Mouse (Mus musculus) layer of hippocampus, postnatal 25 days (tissue): ENCODE data around the gene Pkd2. TPM values are rescaled to one million over a fixed set of nuclear protein-coding genes. Genes with fewer than 3 reads are reported as not detected.
"Not testable (repeated sequence)": the region's sequence is repeated elsewhere in the genome, so short reads cannot be mapped to it uniquely, and the experiment has no call there.

Experiments
- DNase-seq, 2 experiments: peaks; one replicate each; pipeline ENCODE4 v3.0.0; 2022; ENCODE audit warnings: mixed read lengths in 2 of 2, low spot score in 1 of 2; ENCODE audit errors: extremely low spot score in 1 of 2
- total RNA-seq, 2 experiments: library from RNA; stranded (reverse); gene quantifications; 2 replicates each; pipeline ENCODE4 v1.2.3; 2021

Gene Pkd2
- 10 to 100 TPM; 28.3 to 34.0 TPM for total RNA-seq

GRCm38 (mm10) chr5:104458832-104459705, at the start of gene Pkd2:
Gene Pkd2, plus strand, starts transcription at chr5:104459450.
- DNase-seq: peak; percentile 51 to 58

DNA sequence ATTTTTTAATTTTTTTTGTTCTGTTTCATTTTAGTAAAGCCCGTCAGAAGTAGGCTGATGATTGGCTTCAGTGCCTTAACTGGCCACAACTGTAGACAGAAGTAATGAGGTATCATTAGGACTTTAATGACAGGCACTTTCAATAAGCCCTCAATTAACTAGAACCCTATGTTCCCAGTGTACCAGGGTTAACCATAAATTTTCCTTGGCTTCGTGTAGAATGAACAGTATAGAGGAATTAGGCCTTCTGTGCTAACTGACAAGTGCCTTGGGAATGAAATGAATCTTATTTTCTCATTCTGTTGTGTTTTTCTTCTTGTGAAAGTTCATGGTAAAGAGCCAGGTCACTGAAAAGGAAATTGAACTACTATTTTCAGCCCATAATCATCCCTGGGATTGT, 43.3 kb upstream of the Pkd2 start:
- no peak for DNase-seq

DNA sequence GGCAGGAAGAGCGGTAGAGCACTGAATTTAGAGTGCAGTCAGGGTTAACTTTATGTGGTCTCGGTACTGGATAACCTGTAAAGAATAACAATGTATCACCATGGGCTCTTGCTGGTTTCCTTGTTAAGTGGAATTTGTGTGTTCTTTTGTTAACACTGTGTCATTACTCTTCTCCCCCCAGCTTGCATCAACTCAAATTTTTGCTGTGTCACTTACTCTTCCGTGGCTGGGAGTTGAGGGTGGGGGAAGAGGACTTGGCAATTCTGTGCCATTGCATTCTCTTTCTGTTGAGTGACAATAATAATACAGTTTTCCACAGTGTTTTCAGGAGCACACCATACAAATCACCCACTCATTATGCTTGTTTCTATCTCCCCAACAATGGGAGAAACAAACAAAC, 42.2 kb upstream of the Pkd2 start:
- DNase-seq: no peak

GRCm38 (mm10) chr5:104417721-104418120, 41.5 kb upstream of the Pkd2 start:
- DNase-seq: no peak

GRCm38 (mm10) chr5:104422039-104422438, 37.2 kb upstream of the Pkd2 start:
- DNase-seq: no peak

- DNase-seq: no peak
Observed at GRCm38 (mm10) chr5:104423861-104424260, 35.4 kb upstream of the Pkd2 start.

DNA sequence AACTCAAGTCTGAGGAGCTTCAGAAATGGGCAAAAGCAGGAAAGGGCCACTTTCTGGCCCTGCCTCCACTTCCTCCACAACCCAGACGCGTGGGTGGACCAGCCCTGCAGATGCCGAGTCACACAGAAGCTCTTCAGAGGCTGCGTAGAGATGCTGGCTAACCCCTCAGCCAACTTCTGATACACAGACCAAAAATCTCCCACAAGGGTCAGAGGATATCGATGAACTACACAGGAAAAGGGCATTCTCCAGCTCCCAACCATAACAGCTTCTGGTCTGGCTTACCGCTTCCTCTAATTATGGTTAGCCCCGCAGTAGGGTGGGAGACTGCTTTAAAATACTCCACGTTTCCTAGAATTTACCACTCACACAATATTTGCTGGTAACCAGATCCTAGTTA, 33.3 kb upstream of the Pkd2 start:
- DNase-seq: no peak

- peak; percentile 9 to 31 for DNase-seq
Observed at GRCm38 (mm10) chr5:104432886-104433285, 26.4 kb upstream of the Pkd2 start.

DNA sequence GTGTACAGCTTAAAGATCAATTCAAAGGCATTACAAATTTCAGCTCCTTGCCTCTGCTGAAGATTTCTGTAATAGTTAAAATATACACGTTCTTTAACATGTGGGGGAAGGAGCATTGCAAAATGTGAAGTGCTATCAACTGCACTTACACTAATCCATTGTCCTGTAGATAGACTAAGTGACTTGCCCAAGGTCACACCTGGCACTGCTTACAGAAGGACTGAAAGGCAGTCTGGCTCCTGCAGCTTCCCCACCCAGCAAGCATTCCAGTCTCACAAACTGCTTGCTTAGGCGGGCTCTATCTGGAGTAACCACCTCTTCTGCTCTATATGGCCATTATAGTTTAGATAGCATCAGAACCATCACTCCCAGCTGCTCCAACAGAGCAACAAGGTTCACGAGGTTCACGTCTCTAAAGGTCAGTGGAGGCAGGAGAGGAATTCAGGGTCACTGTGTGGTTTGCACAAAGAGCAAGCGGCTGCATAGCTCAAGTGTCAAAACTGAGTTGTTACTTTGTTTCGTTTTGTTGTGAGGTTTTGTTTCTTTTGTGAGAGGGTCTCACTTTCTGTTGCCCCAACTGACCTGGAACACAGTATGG, 25.2 kb upstream of the Pkd2 start:
- DNase-seq: no peak

- no peak for DNase-seq
Observed at GRCm38 (mm10) chr5:104434835-104435301, 24.4 kb upstream of the Pkd2 start, which contains the start of gene Spp1. Gene Spp1, plus strand, starts transcription at chr5:104435118.

DNA sequence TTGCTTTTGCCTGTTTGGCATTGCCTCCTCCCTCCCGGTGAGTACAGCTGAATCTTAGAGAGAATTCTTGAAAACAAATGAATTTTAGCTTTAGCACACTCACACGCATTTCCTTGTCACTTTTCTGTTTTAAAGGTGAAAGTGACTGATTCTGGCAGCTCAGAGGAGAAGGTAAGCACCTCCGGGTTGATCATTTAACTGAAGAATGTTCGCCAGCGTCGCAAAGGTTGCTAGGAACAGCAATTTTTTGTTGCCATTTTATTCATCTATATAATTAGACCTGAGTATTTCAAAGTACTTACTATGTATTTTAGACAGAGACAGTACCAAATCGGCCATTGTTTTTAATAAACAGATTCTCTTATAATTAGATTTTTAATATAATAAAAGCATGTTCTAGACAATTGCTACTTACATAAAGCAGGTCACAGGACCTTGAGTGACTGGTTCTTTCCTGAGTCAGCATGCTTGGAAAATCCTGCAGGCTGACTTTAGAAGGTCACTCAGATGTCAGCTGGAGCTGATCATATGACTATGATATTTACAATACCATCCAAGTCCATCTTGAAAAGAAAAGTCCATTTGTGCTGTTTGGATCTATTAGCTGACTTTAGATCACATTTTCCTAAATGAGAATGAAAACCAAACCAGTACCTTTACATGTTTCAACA, 22.7 kb upstream of the Pkd2 start:
- DNase-seq: no peak

GRCm38 (mm10) chr5:104442396-104442795, 16.9 kb upstream of the Pkd2 start:
- no peak for DNase-seq

- DNase-seq: no peak
Observed at GRCm38 (mm10) chr5:104442850-104443249, 16.4 kb upstream of the Pkd2 start.

DNA sequence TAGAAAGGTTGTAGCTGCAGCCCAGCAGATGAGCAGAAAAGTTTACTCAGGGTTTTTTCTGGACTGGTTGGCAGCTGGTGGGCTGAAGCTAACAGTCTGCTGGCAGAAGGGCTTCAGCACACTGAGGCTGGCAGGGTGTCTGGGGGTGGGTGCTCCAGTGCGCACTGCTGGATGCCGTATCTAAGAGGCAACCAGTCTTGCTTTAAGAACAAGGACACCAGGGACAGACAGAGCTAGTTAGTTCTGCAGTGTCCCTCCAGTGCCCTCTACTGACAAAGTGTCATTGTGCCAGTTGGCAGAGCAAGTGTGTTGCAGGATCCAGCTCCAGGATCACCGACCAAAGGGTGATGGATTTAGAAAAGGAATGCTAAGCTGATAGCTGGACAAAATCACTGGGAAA, 13.1 kb upstream of the Pkd2 start:
- DNase-seq: peak; percentile 27 to 48

GRCm38 (mm10) chr5:104448346-104448745, 10.9 kb upstream of the Pkd2 start:
- not testable (repeated sequence) for DNase-seq

DNA sequence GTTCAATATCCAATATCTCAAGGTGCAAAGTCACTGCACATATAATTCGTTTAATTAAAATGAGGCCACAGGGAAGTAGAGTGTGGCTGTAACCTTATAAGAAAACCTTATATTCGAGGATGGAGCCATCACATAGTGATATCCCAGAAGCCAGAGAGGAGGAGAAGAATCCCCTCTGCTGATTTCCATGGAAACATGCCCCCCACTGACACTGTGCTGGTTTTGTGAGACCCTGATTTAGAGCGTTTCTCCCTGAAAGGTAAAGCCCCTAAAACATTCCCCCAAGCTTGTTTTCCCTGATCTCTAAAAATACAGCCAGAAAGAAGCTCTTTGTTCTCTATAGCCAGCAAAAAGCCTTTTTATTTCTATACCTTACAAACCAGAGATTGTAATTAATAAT, 9.8 kb upstream of the Pkd2 start:
- no peak for DNase-seq

DNA sequence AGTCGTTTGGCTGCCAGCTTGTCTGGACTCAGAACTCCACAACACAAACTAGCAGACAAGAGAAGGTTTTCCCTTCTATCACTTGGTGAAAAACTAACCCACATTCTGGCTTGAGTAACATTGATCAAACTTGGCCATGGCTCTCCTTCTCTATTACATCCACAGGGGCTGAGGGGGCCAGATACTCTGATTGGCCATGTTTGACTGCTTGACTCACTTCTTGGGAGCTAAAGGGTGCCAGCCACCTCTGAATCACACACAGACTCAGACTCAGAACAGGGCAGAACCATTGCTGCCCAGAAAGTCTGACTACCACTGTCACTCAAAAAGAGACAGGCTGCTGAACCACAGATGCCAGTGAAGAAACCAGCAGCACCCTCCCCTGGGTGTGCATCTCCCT, 6.2 kb upstream of the Pkd2 start:
- no peak for DNase-seq

DNA sequence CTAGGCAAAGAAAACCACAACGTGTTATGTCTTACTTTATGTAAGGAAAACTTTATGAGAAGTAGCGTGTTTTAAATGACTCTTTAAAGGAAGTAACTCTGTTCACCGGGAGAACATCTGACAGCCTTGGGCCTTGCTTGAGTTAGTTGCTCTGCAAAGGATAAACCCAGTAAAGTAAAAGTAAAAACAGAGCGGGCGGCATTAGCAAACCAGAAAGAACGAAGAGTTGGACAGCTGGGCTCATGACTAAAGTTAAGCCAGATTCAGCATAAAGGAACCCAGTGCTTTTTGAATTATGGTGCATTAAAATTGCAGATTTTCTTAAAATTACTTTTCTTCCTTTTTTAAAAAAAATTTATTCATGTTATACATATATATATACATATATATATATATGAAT, 4.7 kb upstream of the Pkd2 start:
- no peak for DNase-seq

DNA sequence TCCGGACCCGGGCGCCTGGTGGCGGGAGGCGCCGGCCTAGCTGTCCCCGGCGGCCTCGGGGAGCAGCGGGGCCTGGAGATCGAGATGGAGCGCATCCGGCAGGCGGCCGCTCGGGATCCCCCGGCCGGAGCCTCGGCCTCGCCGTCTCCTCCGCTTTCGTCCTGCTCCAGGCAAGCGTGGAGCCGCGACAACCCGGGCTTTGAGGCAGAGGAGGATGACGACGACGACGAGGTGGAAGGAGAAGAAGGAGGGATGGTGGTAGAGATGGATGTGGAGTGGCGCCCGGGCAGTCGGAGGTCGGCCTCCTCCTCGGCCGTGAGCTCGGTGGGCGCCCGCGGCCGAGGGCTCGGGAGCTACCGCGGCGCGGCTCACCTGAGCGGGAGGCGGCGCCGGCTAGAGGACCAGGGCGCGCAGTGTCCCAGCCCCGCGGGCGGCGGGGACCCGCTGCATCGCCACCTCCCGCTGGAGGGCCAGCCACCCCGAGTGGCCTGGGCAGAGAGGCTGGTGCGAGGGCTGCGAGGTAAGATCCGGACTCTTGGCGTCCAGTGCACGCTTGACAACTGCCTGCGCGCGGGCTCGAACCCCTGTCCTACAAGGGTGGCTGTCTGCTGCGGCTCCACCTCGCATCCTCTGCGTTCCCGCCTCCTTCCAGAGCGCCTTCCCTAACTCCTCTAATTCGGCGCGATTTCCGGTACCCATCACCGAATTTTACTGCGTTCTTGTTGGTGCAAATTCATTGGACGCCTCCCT, 631 bp downstream of the Pkd2 start:
- DNase-seq: peak; percentile 51 to 63

- DNase-seq: no peak
Observed at GRCm38 (mm10) chr5:104460456-104460838, 1.2 kb downstream of the Pkd2 start.

DNA sequence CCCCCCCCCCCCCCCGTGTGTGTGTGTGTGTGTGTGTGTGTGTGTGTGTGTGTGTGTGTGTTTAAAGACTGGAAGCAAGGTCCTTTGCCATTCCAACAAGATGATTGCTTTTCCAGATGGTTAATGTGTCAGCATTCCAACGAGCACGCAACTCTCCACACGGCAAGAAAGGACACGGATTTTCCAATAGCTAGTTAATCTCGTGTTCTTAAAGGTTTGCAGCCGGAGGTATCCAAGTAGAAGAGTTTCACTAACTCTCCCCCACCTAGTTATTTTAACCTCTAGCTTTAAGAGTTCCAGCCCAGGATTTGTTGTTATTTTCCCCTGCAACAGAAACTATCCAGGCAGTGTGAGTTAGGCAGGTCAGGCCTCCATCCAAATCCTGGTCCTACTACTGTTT, 1.6 kb downstream of the Pkd2 start:
- DNase-seq: no peak
